Mouse (Mus musculus) frontal cortex, adult (tissue): ENCODE data around the gene Fhl2.
"Not testable (repeated sequence)": the region's sequence is repeated elsewhere in the genome, so short reads cannot be mapped to it uniquely, and the experiment has no call there.

ENCODE experiments used
- ATAC-seq: cut with Nextera tagmentation; 2 replicates; pipeline ENCODE4 v1.9.2; 2017; ENCODE audit warnings: mild to moderate bottlenecking, moderate library complexity, mixed read lengths; ENCODE audit not compliant: low TSS enrichment

Fhl2 gene

DNA sequence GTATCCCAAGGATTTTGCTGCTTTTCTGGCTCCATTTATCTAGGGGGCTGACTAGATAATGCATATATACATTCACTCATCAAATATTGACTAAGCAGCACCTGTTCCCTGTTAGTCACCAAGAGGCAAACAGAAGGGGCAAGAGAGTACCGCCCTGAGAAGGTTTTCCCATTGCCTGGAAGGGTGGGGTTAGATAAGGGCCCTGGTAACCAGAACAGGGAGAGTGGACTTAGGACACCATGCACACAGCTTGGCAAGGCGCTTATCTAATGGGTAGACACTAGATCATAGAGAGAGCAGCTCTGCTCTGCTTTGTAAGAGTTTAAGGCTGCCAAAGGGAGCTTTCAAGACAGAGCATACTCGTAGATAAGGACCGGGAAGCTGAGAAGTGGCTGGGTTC is 44.2 kb downstream of the Fhl2 start:
- no peak for ATAC-seq

DNA sequence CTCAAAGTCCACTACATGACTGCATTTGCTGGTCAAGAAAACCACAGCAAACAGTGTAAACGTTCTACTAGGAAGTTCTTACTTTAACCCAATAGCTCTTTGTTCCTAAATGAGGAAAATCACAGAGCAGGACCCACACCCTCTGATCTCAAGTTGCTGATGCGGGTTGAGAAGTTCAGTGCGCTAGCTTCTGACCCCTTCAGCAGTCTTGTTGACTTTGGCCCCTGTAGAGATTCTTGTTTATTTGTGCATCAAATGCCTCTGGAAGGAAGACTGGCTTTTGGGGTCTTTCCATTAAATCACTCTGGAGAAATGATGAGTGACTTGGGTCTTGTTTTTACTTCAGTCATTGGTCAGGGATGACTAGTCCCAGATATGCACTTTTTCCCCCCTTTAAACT is 46.6 kb downstream of the Fhl2 start:
- ATAC-seq = no peak

DNA sequence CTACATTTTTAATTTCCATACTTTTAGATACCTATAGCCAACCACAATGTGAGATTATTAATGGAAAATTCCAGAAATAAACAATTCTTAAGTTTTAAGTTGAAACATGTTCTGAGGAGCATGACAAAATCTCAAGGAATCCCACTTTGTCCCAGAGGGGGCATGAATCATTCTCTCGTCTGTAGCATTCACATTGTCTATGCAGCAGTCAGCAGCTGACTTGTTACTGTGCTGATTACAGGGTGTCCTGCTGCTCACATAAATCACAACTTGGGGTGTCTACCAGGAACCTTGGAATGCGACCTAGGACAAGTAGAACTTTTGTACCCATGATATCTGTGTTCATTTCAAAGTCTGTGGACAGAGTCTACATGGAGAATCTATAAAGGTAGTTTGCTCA is 49.3 kb downstream of the Fhl2 start:
- ATAC-seq = no peak

- no peak for ATAC-seq
Measured at GRCm38 (mm10) chr1:43145388-43145787, 51.4 kb downstream of the Fhl2 start.

DNA sequence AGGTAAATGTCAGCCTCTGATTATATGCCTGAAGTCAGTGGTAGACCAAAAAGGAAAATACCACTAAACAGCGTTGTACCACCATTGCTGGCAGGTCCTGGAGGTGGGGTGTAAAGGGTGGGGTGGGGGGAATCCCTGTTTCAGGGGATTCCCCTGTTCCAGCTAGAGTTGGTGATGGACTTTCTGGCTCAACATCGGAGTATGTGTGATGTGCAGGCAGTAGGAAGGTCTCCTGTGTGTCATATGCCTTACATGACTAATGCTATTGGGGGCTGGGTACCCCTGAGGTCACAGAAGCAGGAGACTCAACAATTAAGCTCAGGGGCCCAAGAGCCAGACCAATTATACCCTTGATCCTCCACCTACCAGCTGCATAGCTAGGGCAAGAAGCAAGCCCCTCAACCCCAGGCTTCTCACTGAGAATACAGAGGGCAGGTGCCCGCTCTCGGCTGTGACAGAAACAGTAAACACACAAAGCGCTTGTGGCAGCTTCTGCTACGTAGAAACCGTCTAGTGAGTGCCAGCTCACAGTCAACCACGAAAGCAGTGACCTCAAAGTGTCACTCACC is 52.4 kb downstream of the Fhl2 start:
- no peak for ATAC-seq

GRCm38 (mm10) chr1:43143791-43144190 is 53.0 kb downstream of the Fhl2 start:
- no peak for ATAC-seq

- peak; percentile 50 for ATAC-seq
Measured at GRCm38 (mm10) chr1:43143284-43143683, 53.5 kb downstream of the Fhl2 start.

DNA sequence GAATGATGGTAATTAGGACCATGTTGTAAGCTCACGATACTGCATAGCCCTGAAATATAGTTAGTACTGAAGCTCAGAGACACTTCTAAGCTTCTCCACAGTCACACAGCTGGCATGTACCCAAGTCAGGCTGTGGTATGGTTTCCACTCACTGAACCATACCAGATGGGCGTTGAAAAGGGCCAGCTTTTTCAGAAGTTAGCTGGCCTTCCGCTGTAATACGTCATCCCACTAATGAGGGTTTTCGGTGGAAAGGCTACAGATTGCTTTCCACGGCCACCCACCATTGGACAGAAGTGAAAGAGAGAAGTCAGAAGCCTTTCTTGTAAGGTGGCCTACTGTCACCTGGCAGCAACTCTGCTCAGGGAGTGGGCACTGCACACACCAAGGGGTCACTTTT is 53.9 kb downstream of the Fhl2 start:
- ATAC-seq = no peak

GRCm38 (mm10) chr1:43141555-43141961 is 55.2 kb downstream of the Fhl2 start:
- ATAC-seq = peak; percentile 5; the same call in 1 of the 2 replicates

- ATAC-seq = peak; percentile 22
Measured at GRCm38 (mm10) chr1:43139587-43140266, 57.1 kb downstream of the Fhl2 start.

DNA sequence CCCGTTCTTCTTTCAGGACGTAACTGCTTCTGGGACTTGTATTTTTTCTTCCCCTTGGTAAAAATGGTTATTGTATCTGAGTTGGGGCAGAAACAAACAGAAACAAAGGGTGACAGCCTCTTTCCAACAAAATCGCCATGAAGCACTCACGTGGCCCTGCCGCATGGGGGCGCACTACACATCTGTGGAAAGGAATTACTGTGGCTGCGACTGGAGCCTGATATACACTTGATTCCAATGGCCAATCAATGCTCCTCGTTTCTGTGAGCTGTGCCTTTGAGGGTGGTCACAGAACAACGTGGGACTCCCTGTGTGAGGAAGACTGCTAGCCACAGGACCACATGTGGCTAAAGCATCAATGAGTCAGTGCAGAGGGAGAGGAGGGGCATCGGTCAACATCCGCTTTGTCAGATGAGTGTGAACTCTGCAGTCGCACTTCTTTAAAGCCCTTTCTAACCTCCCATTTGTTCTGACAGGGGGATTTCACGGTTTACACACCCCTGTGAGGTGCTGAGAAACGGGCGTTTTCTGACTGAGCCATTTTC is 58.4 kb downstream of the Fhl2 start:
- no peak for ATAC-seq

GRCm38 (mm10) chr1:43137334-43137733 is 59.5 kb downstream of the Fhl2 start:
- peak; percentile 77 for ATAC-seq

GRCm38 (mm10) chr1:43136488-43137029 is 60.2 kb downstream of the Fhl2 start:
- not testable (repeated sequence) for ATAC-seq

GRCm38 (mm10) chr1:43131591-43131990 is 65.2 kb downstream of the Fhl2 start:
- no peak for ATAC-seq

GRCm38 (mm10) chr1:43130219-43130981 is 66.4 kb downstream of the Fhl2 start:
- peak; percentile 39 for ATAC-seq

- ATAC-seq = peak; percentile 31; the same call in 1 of the 2 replicates
Measured at GRCm38 (mm10) chr1:43127820-43128610, 68.8 kb downstream of the Fhl2 start.

DNA sequence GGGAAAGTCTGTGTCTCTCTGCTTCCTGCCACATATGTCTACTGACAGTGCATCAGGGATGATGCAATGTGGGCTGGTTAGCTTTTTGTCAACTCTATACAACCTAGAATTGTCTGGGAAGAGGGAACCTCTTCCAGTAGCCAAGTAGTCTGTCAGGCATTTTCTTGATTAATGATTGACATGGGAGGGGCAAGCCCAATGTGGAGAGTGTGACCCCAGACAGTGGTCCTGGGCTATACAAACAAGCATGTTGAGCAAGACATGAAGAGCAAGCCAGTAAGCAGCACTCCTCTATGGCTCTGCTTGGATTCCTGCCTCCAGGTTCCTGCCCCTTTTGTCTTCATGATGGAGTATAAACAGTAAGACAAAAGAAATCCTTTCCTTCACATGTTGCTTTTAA is 69.6 kb downstream of the Fhl2 start:
- no peak for ATAC-seq

- ATAC-seq = no peak
Measured at GRCm38 (mm10) chr1:43124726-43125125, 72.1 kb downstream of the Fhl2 start.

GRCm38 (mm10) chr1:43122616-43123015 is 74.2 kb downstream of the Fhl2 start:
- ATAC-seq = no peak

- no peak for ATAC-seq
Measured at GRCm38 (mm10) chr1:43120950-43121349, 75.8 kb downstream of the Fhl2 start.

DNA sequence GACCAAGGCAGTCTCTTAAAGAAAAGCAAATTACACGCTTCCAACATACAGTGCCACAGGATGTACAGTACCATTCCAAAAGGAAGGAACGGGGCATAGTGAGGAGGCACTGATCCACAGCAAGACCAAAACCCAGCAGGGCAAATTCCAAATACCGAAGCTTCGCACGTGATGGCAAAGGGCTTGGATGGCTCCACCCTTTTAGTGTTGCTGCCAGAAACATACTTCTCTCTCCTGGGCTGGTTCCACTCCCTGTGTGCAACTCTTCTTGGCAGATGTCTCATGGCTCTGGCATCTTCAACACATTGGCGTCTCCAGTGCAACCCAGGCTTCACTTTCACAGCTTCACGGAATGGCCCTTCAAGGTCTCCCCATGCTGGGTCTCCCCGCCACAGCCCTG is 79.3 kb downstream of the Fhl2 start:
- no peak for ATAC-seq

- ATAC-seq = peak; percentile 79
Measured at GRCm38 (mm10) chr1:43112882-43113281, 83.9 kb downstream of the Fhl2 start.
